Mouse (Mus musculus): ENCODE results near the gene 4930523C07Rik. TPM values are rescaled to one million over a fixed set of nuclear protein-coding genes. Genes with fewer than 3 reads are reported as not detected.
A peak's percentile ranks its signal among the peaks of the same experiment; 100 is the strongest.

Gene 4930523C07Rik
- polyA plus RNA-seq, 1 experiment from 2014 or later = 20.0 TPM

DNA sequence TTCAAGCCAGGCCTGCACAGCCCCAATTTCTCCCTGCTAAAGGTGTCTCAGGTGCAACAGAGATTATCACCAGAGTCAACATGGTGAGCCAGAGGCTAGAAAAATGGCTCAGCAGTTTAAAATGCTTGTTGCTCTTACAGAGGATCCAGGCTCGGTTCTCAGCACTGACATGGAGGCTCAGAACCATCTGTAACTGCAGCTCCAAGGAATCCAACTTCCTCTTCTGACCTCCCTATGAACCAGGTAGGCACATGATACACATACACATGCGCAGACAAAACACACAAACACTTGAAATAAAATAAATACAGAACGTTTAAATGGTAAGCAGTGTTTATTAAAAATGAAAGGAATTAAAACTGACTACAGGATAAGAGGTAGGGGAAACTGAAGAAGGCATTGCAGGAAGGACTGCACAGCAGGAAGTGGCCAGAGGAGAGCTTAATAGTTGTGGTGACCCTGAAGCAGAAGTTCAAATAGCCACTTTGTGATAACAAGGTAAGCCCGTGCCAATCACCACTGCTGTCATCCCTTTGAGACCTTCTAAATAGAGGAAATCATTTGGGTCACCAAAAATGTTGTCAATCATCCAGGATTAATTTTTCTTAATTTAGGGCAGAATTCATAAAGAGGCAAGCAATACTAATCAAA lies 10.1 kb upstream of the 4930523C07Rik start:
- H3K4me1 ChIP-seq (replicated peaks) = 0 out of 2 replicates have a peak, but pooled peaks cover 8% of the 10 kb centered on the region
- 74% methylated on average over 4 of the region's 4 CpGs for WGBS
- no peaks in the 10 kb centered on the region for H3K9me3 ChIP-seq (replicated peaks)
- H3K9ac ChIP-seq = no peak overlapping the region
- no peak for ATAC-seq (replicated peaks; ENCODE audit: insufficient number of reproducible peaks, insufficient read depth, low FRiP score, low read depth)
- H3K4me2 ChIP-seq = no peak overlapping the region
- no peaks in the 10 kb centered on the region for H3K27me3 ChIP-seq
- H3K4me3 ChIP-seq = no peak overlapping the region
- H3K36me3 ChIP-seq = no peaks in the 10 kb centered on the region
- no peak overlapping the region for H3K27ac ChIP-seq

DNA sequence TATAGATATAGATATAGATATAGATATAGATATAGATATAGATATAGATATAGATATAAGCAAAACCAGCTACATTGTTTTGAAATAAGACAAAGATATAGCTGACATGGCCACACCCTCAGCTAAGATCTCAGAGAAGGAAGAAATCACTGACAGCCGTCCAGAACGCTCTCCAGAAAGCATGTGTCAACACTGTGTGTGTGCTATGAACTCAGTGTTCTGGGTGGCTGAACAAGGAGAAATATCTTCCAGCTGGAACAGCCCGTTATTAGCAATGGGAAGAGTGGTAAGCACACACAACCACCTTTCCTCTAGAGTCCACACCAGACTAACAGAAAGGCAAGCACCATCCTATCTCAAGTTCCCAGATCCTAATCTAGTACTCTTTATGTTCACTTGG lies 8.6 kb upstream of the 4930523C07Rik start:
- no peaks in the 10 kb centered on the region for H3K36me3 ChIP-seq
- no peak overlapping the region for H3K4me2 ChIP-seq
- H3K9me3 ChIP-seq (replicated peaks) = no peaks in the 10 kb centered on the region
- no peak for ATAC-seq (replicated peaks; ENCODE audit: insufficient number of reproducible peaks, insufficient read depth, low FRiP score, low read depth)
- H3K9ac ChIP-seq = no peak overlapping the region
- 0 out of 2 replicates have a peak, but pooled peaks cover 8% of the 10 kb centered on the region for H3K4me1 ChIP-seq (replicated peaks)
- WGBS = 31% methylated on average over 3 of the region's 3 CpGs
- H3K27ac ChIP-seq = no peak overlapping the region
- H3K4me3 ChIP-seq = no peak overlapping the region
- H3K27me3 ChIP-seq = no peaks in the 10 kb centered on the region

DNA sequence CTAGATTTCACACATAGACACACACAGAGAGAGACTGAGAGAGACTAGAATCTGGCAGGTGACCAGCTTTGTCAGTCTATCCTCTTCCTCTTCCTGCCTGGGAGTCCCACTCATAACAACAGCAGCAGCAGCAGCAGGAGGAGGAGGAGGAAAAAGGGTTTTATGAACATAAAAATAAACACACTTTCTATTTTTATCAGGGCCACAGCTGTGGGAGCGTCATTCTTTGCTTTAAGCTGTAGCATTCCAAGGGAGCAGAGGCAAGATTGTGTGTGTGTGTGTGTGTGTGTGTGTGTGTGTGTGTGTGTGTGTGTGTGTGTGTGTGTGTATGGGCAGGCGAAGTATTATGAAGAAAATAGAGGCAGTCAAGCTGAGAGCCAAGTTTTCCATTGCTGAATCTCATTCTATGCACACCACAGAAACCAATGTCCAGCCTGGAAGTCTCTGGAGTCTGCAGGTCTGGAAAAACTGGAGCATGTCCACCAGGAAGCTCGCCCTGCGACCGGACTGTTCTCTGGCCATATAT lies 7.1 kb upstream of the 4930523C07Rik start:
- H3K27ac ChIP-seq = peak overlapping the region; percentile 56
- no peak overlapping the region for H3K4me2 ChIP-seq
- 0 out of 2 replicates have a peak, but pooled peaks cover 8% of the 10 kb centered on the region for H3K4me1 ChIP-seq (replicated peaks)
- no peak overlapping the region for H3K9ac ChIP-seq
- H3K36me3 ChIP-seq = no peaks in the 10 kb centered on the region
- ATAC-seq (replicated peaks; ENCODE audit: insufficient number of reproducible peaks, insufficient read depth, low FRiP score, low read depth) = peak; percentile 70
- WGBS = 45% methylated on average over 5 of the region's 5 CpGs
- H3K4me3 ChIP-seq = no peak overlapping the region
- H3K9me3 ChIP-seq (replicated peaks) = no peaks in the 10 kb centered on the region
- H3K27me3 ChIP-seq = no peaks in the 10 kb centered on the region

DNA sequence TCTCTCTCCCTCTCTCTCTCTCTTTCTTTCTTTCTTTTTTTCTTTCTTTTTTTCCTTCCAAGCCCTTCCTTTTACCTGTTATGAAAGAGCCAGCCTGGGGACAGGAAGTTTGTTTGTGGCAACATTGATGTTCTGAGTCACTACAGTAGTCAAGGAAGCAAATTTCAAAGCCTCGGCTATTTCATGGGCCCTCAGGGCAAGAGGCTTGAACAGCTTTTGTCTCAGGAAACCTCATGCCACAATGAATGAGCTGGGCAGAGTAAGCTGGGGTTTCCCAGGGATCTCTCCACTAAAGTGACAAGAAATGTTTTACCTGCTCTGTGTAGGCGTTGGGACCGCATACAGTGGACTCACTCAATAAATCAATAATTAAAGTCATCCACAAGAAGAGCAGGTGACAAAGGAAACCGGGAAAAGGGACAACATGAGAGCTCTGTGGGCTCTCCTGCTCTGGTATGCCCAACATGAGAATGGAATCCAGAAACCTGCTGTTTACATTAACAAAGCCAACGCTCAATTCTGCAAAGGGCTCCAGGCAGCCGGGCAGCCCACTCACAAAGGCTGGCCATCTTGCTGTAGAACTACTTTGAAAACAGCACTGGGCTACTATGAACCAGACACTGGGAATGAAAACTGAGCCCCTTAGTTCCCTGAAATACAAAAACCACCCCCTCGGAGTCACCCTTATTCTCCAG lies 4.1 kb upstream of the 4930523C07Rik start:
- Histone ChIP-seq H3K4me2 (no peak overlapping the region), H3K4me3 (no peak overlapping the region), H3K27ac (no peak overlapping the region), H3K9me3 (replicated peaks) (no peaks in the 10 kb centered on the region), H3K9ac (no peak overlapping the region), H3K4me1 (replicated peaks) (peaks cover 14% of the 10 kb centered on the region), H3K36me3 (no peaks in the 10 kb centered on the region), H3K27me3 (no peaks in the 10 kb centered on the region)
- no peak for ATAC-seq (replicated peaks; ENCODE audit: insufficient number of reproducible peaks, insufficient read depth, low FRiP score, low read depth)
- WGBS = 71% methylated on average over 7 of the region's 7 CpGs

DNA sequence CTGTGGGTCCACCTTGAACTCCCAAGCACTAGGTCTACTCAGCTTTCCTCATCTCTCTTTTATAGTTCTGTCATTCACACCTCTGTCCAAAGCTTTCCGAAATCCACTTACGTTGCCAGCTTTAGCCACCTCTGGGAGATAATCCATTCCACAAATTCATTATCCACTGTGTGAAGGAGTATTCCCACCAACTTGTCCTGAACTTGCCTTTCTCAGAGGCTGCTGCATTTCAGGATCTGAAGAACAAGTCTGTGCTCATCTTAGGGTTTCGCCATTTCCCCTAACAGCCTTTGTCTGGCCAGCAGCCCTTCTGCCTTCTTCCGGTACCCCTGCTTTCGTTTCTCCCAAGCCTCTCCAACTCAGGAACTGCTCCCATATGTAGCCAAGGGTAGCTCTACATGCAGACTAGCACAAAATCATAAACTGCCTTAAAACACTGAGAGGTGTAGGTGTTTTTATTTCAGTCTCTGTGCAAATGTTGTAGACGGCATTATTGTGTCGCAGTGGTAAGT lies 2.9 kb upstream of the 4930523C07Rik start:
- 86% methylated on average over 7 of the region's 7 CpGs for WGBS
- no peaks in the 10 kb centered on the region for H3K27me3 ChIP-seq
- ATAC-seq (replicated peaks; ENCODE audit: insufficient number of reproducible peaks, insufficient read depth, low FRiP score, low read depth) = no peak

DNA sequence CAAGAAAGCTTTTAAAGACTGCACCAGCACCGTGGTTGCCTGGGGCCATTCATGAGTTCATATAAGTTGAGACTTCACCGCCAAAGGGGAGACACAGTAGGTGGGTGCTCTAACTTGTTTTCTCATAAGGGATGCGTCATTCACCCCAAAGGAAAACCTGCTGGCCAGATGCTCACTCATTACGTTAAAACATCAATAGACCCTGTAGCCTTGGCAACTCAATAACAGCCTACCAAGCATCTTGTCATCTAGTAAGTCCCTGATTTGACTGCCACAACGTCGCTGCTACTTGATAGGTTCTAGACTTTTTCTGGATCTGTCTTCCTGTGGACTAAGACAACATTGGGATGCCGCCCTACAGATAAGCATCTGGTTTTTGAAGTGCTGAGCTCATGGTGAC lies 1.8 kb upstream of the 4930523C07Rik start:
- no peaks in the 10 kb centered on the region for H3K27me3 ChIP-seq
- H3K27ac ChIP-seq = no peak overlapping the region
- 82% methylated on average over 7 of the region's 7 CpGs for WGBS
- H3K4me3 ChIP-seq = no peak overlapping the region
- H3K36me3 ChIP-seq = no peaks in the 10 kb centered on the region
- H3K4me2 ChIP-seq = no peak overlapping the region
- no peaks in the 10 kb centered on the region for H3K9me3 ChIP-seq (replicated peaks)
- no peak overlapping the region for H3K9ac ChIP-seq
- ATAC-seq (replicated peaks; ENCODE audit: insufficient number of reproducible peaks, insufficient read depth, low FRiP score, low read depth) = no peak
- H3K4me1 ChIP-seq (replicated peaks) = peaks cover 28% of the 10 kb centered on the region

More for the DNA sequence above, 2.9 kb upstream of the 4930523C07Rik start:
- no peak overlapping the region for H3K9ac ChIP-seq
- H3K27ac ChIP-seq = no peak overlapping the region
- H3K4me3 ChIP-seq = no peak overlapping the region
- peaks cover 25% of the 10 kb centered on the region for H3K4me1 ChIP-seq (replicated peaks)
- no peaks in the 10 kb centered on the region for H3K9me3 ChIP-seq (replicated peaks)
- H3K36me3 ChIP-seq = no peaks in the 10 kb centered on the region
- no peak overlapping the region for H3K4me2 ChIP-seq

DNA sequence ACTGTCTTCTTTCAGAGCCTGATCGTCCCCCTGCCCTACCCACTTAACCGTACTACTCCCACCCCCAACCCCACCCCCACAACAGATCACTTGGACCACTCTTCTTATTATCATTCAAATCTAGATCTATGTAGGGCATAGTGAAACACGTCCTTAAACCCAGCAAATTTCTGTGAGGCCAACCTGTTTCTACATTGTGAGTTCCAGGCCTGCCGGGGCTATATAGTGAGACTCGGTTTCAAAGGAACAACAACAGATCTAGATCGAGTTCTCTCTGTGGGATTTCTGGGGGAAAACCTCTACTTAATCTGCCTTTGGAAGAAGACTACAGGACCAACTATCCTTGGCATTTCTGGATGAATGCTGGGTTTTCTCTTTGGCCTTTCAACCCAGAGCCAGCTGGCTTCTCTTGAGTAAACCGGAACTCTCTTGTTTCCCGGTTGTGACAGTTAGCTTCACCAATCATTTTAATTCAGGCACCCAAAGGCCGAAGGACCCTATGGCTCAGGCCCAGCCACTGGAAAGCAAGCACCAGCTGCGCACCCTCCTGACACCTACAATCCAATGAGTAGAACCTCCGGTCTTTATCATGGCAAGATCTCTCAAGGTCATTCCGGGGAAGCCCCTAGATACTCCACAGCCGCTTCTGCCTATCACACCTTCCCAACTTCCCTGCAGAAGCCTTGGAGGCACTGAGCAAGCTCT lies 759 bp upstream of the 4930523C07Rik start:
- Histone ChIP-seq H3K4me1 (replicated peaks) (peaks cover 26% of the 10 kb centered on the region), H3K4me2 (peak overlapping the region; percentile 81), H3K27me3 (no peaks in the 10 kb centered on the region), H3K36me3 (no peaks in the 10 kb centered on the region), H3K27ac (no peak overlapping the region), H3K9me3 (replicated peaks) (no peaks in the 10 kb centered on the region), H3K9ac (peak overlapping the region; percentile 67; the same call in 1 of the 2 replicates), H3K4me3 (peak overlapping the region; percentile 66)
- WGBS = 78% methylated on average over 13 of the region's 13 CpGs
- ATAC-seq (replicated peaks; ENCODE audit: insufficient number of reproducible peaks, insufficient read depth, low FRiP score, low read depth) = no peak

DNA sequence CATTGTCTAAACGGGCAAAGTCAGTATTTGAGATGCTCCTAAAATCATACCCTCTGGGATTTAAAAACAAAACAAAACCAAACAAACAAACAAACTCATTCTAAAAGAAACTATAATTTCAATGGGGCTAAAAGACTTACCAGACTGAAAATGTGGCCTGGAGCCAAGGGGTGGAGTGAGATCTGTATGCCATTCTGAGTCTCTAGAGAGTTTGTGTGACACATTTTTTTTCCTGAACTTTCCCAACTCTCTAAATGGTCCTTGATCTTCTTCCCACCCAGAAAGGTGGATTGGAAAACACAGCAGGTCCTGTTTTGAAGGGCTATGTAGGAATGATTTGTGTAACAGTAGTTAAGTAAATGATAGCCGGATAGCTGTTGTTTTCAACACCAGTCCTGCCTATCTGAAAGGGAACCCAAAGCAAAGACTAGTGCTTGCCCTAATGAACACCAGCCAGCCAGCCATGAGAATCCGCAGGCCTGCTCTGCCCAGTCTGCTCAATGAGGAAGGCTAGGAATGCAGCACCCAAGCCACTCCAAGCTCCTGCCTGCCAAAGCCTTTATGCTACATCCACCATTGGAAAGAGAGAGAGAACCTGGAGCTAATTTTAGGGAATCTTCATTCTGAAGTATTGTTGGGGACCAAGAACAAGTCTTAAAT lies 1.0 kb downstream of the 4930523C07Rik start:
- Histone ChIP-seq H3K4me1 (replicated peaks) (peaks cover 39% of the 10 kb centered on the region), H3K4me3 (peak overlapping the region; percentile 66), H3K9me3 (replicated peaks) (no peaks in the 10 kb centered on the region), H3K27ac (peak overlapping the region; percentile 75), H3K9ac (peak overlapping the region; percentile 67; the same call in 1 of the 2 replicates), H3K4me2 (peak overlapping the region; percentile 81), H3K36me3 (no peaks in the 10 kb centered on the region), H3K27me3 (no peaks in the 10 kb centered on the region)
- no peak for ATAC-seq (replicated peaks; ENCODE audit: insufficient number of reproducible peaks, insufficient read depth, low FRiP score, low read depth)
- WGBS = 57% methylated on average over 3 of the region's 3 CpGs

DNA sequence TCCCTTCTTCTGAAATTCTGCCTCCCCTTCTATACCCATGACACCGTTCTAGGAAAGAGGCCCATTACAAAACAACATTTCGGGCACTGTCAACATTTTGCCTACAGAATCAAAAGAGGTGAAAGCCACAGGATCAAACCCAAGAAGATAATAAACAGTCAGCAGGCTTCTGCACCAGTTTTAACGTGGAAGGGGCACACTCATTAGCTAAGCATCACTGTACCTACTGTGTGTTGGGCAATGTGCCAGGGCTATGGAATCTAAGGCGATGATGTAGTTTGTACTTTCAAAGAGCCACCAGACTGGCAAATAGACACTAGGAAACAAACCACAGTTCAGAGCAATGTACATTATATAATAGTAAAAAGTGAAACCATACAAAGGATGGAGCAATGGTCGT lies 1.8 kb downstream of the 4930523C07Rik start:
- H3K27ac ChIP-seq = no peak overlapping the region
- WGBS = 80% methylated on average over 5 of the region's 5 CpGs
- no peak overlapping the region for H3K9ac ChIP-seq
- H3K4me1 ChIP-seq (replicated peaks) = peaks cover 45% of the 10 kb centered on the region
- H3K27me3 ChIP-seq = no peaks in the 10 kb centered on the region
- H3K9me3 ChIP-seq (replicated peaks) = no peaks in the 10 kb centered on the region
- peak overlapping the region; percentile 81; the same call in 1 of the 2 replicates for H3K4me2 ChIP-seq
- no peak for ATAC-seq (replicated peaks; ENCODE audit: insufficient number of reproducible peaks, insufficient read depth, low FRiP score, low read depth)
- no peak overlapping the region for H3K4me3 ChIP-seq
- H3K36me3 ChIP-seq = no peaks in the 10 kb centered on the region

DNA sequence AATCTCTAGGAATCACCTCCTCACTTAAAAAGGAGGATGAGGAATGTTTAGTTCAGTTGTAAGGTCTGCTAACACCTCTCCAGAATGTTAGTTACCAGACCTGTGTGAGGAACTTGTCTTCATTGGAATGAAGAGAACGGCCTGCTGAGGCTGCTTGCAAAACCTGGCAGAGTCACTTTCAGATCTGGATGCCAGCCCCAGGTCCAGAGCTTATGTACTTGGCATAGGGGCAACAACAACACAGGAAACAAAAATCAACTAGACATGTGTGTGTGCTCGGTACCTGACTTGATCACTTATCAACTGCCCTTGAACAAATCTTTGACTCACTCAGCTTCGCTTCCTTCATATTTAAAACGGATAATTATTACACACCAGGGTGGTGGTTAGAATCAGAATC lies 2.6 kb downstream of the 4930523C07Rik start:
- Histone ChIP-seq H3K4me2 (no peak overlapping the region), H3K27me3 (no peaks in the 10 kb centered on the region), H3K4me3 (no peak overlapping the region), H3K9ac (no peak overlapping the region), H3K36me3 (no peaks in the 10 kb centered on the region), H3K27ac (no peak overlapping the region), H3K4me1 (replicated peaks) (peaks cover 45% of the 10 kb centered on the region), H3K9me3 (replicated peaks) (no peaks in the 10 kb centered on the region)
- WGBS = 74% methylated on average over 4 of the region's 4 CpGs
- ATAC-seq (replicated peaks; ENCODE audit: insufficient number of reproducible peaks, insufficient read depth, low FRiP score, low read depth) = no peak

DNA sequence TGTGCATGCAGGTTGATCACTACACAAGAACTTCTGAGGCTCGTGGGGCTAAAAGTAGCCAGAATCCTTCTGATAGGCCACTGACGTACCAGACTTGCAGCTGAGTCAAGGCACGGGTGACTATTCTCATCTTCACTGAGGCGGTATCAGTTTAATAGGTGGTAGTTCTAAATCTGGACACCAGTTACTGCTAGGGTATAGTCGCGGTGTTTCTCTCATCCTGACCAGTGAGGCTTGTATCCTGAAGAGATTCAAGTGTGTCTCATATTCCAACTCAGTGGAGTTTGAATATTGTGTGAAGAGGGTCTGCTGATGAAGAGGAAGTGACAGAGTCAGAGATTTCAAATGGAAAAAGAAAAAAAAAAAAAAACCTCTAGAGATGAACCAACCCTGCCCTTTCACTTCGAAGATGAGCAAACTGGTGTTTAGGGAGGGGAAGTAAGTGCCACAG lies 3.3 kb downstream of the 4930523C07Rik start:
- Histone ChIP-seq H3K4me1 (replicated peaks) (peaks cover 45% of the 10 kb centered on the region), H3K36me3 (no peaks in the 10 kb centered on the region)
- WGBS = 71% methylated on average over 7 of the region's 7 CpGs

More for the DNA sequence above, 3.3 kb downstream of the 4930523C07Rik start:
- H3K4me2 ChIP-seq = no peak overlapping the region
- ATAC-seq (replicated peaks; ENCODE audit: insufficient number of reproducible peaks, insufficient read depth, low FRiP score, low read depth) = no peak
- no peak overlapping the region for H3K9ac ChIP-seq
- H3K9me3 ChIP-seq (replicated peaks) = no peaks in the 10 kb centered on the region
- H3K4me3 ChIP-seq = no peak overlapping the region
- no peaks in the 10 kb centered on the region for H3K27me3 ChIP-seq
- H3K27ac ChIP-seq = no peak overlapping the region

Measured in heart, embryonic 15.5 days (tissue).